Mouse (Mus musculus): Measurements from ENCODE around the gene Chrm5.

- TF ChIP-seq TCF3 (IDR thresholded peaks at IDR 0.05; ENCODE audit: insufficient read length, low read depth) (no peak), POLR2A (IDR thresholded peaks at IDR 0.05; ENCODE audit: insufficient read length, low read depth) (no peak), MAX (IDR thresholded peaks at IDR 0.05; ENCODE audit: low read depth) (no peak), USF1 (IDR thresholded peaks at IDR 0.05; ENCODE audit: low read depth) (no peak)
Measured at GRCm38 (mm10) chr2:112448510-112449059, 32.0 kb downstream of the Chrm5 start.

Data from myocyte (in vitro differentiated cells).